Mouse (Mus musculus) MEL (cell line): ENCODE results near the gene Nup93. TPM values are rescaled to one million over a fixed set of nuclear protein-coding genes. Genes with fewer than 3 reads are reported as not detected.

ENCODE experiments used
- DNase-seq: peaks from one replicate; pipeline ENCODE4 v3.0.0; 2011; ENCODE audit warnings: low read depth, low spot score
- H3K27ac ChIP-seq: 2 replicates; pipeline ENCODE4 v1.5.1; 2012; ENCODE audit warnings: low read depth, mild to moderate bottlenecking, control low read depth, low read length, moderate library complexity; ENCODE audit not compliant: control insufficient read depth
- H3K27me3 ChIP-seq, 2 experiments: fragments of 150-350 bp in 1 of 2; sonication (generic) in 1 of 2; 2 replicates each; pipeline ENCODE4 v1.6.1; 2012; ENCODE audit warnings: low read length in 2 of 2, mild to moderate bottlenecking in 2 of 2, improper control_type of control experiment in 1 of 2, moderate library complexity in 1 of 2; ENCODE audit not compliant: insufficient read depth in 2 of 2, control insufficient read depth in 1 of 2
- H3K36me3 ChIP-seq, 2 experiments: 2 replicates each; pipeline ENCODE4 v1.6.1; 2012 to 2014; ENCODE audit warnings: low read length in 2 of 2, improper control_type of control experiment in 1 of 2, inconsistent platforms in 1 of 2, mild to moderate bottlenecking in 1 of 2; ENCODE audit not compliant: insufficient read depth in 2 of 2, control insufficient read depth in 1 of 2
- H3K4me1 ChIP-seq, 2 experiments: fragments of 150-350 bp in 1 of 2; sonication (generic) in 1 of 2; 2 replicates each; pipeline ENCODE4 v1.6.1; 2012; ENCODE audit warnings: low read length in 2 of 2, improper control_type of control experiment in 1 of 2, mild to moderate bottlenecking in 1 of 2; ENCODE audit not compliant: insufficient read depth in 2 of 2, control insufficient read depth in 1 of 2
- H3K4me3 ChIP-seq, 2 experiments: fragments of 150-350 bp in 1 of 2; sonication (generic) in 1 of 2; 2 replicates each; pipeline ENCODE4 v1.5.1; 2012; ENCODE audit warnings: low read depth in 2 of 2, low read length in 2 of 2, mild to moderate bottlenecking in 2 of 2, moderate library complexity in 2 of 2, control low read depth in 1 of 2, improper control_type of control experiment in 1 of 2; ENCODE audit not compliant: control insufficient read depth in 1 of 2, insufficient read depth in 1 of 2
- H3K79me2 ChIP-seq: 2 replicates; pipeline ENCODE4 v1.6.1; 2012; ENCODE audit warnings: mild to moderate bottlenecking, low read length, moderate library complexity; ENCODE audit not compliant: control insufficient read depth, poor library complexity, insufficient read depth
- H3K9ac ChIP-seq: 2 replicates; pipeline ENCODE4 v1.6.1; 2012; ENCODE audit warnings: low read depth, mild to moderate bottlenecking, control low read depth, low read length, moderate library complexity; ENCODE audit not compliant: control insufficient read depth, poor library complexity, severe bottlenecking
- H3K9me3 ChIP-seq: fragments of 150-350 bp; sonication (generic); replicated peaks from 2 replicates; pipeline ENCODE4 v1.6.1; 2012; ENCODE audit warnings: mild to moderate bottlenecking, low read length, improper control_type of control experiment, moderate library complexity; ENCODE audit not compliant: insufficient read depth
- BHLHE40 ChIP-seq: IDR thresholded peaks from 2 replicates; pipeline ENCODE4 v1.6.1; 2012; ENCODE audit warnings: low read depth, mild to moderate bottlenecking, inconsistent platforms, low read length, improper control_type of control experiment, borderline replicate concordance
- CHD1 ChIP-seq: IDR thresholded peaks from 2 replicates; pipeline ENCODE4 v1.6.1; 2012; ENCODE audit warnings: low read depth, mild to moderate bottlenecking, inconsistent platforms, low read length, improper control_type of control experiment
- CHD2 ChIP-seq: IDR thresholded peaks from 2 replicates; pipeline ENCODE4 v1.6.1; 2011; ENCODE audit warnings: low read length, improper control_type of control experiment
- CTCF ChIP-seq, 3 experiments: IDR thresholded peaks in 2 of 3; conservative IDR thresholded peaks in 1 of 3; 2 replicates each; pipeline ENCODE4 v1.5.1; 2011 to 2012; ENCODE audit warnings: low read length in 3 of 3, low read depth in 2 of 3, mild to moderate bottlenecking in 2 of 3, improper control_type of control experiment in 1 of 3, inconsistent platforms in 1 of 3, mixed read lengths in 1 of 3, moderate library complexity in 1 of 3; ENCODE audit not compliant: control insufficient read depth in 1 of 3, insufficient read depth in 1 of 3, poor library complexity in 1 of 3, severe bottlenecking in 1 of 3
- E2F4 ChIP-seq: IDR thresholded peaks from 2 replicates; pipeline ENCODE4 v1.6.1; 2011; ENCODE audit warnings: low read depth, low read length, improper control_type of control experiment, borderline replicate concordance
- EP300 ChIP-seq, 2 experiments: IDR thresholded peaks; 2 replicates each; pipeline ENCODE4 v1.6.1; 2011; ENCODE audit warnings: improper control_type of control experiment in 2 of 2, low read length in 2 of 2, low read depth in 1 of 2, mild to moderate bottlenecking in 1 of 2
- GATA1 ChIP-seq: IDR thresholded peaks from 2 replicates; pipeline ENCODE4 v1.6.1; 2011; ENCODE audit warnings: low read depth, low read length, improper control_type of control experiment
- KAT2A ChIP-seq: conservative IDR thresholded peaks from 2 replicates; pipeline ENCODE4 v1.6.1; 2012; ENCODE audit warnings: low read depth, low read length, improper control_type of control experiment, inconsistent platforms
- MAFK ChIP-seq: IDR thresholded peaks from 2 replicates; pipeline ENCODE4 v1.6.1; 2011; ENCODE audit warnings: low read depth, mild to moderate bottlenecking, low read length, improper control_type of control experiment, borderline replicate concordance
- MAX ChIP-seq: IDR thresholded peaks from 2 replicates; pipeline ENCODE4 v1.6.1; 2011; ENCODE audit warnings: low read length, improper control_type of control experiment
- MAZ ChIP-seq: IDR thresholded peaks from 2 replicates; pipeline ENCODE4 v1.6.1; 2012; ENCODE audit warnings: low read depth, mild to moderate bottlenecking, inconsistent platforms, low read length, improper control_type of control experiment
- MEF2A ChIP-seq: IDR thresholded peaks from 2 replicates; pipeline ENCODE4 v1.6.1; 2014; ENCODE audit warnings: low read depth, mild to moderate bottlenecking, inconsistent platforms, low read length, improper control_type of control experiment; ENCODE audit not compliant: poor library complexity, insufficient replicate concordance, severe bottlenecking; ENCODE audit errors: extremely low read depth
- NELFE ChIP-seq: IDR thresholded peaks from 2 replicates; pipeline ENCODE4 v1.6.1; 2011; ENCODE audit warnings: low read depth, low read length, improper control_type of control experiment
- POLR2A ChIP-seq, 2 experiments: IDR thresholded peaks; 2 replicates each; pipeline ENCODE4 v1.6.1; 2011 to 2012; ENCODE audit warnings: low read length in 2 of 2, mild to moderate bottlenecking in 2 of 2, control low read depth in 1 of 2, improper control_type of control experiment in 1 of 2, low read depth in 1 of 2, moderate library complexity in 1 of 2; ENCODE audit not compliant: control insufficient read depth in 1 of 2, insufficient read depth in 1 of 2, poor library complexity in 1 of 2
- POLR2AphosphoS2 ChIP-seq: IDR thresholded peaks from 2 replicates; pipeline ENCODE4 v1.6.1; 2011; ENCODE audit warnings: low read length, improper control_type of control experiment
- RAD21 ChIP-seq: IDR thresholded peaks from 2 replicates; pipeline ENCODE4 v1.6.1; 2011; ENCODE audit warnings: mild to moderate bottlenecking, low read depth, low read length, improper control_type of control experiment
- RCOR1 ChIP-seq: IDR thresholded peaks from 2 replicates; pipeline ENCODE4 v1.6.1; 2012; ENCODE audit warnings: low read depth, mild to moderate bottlenecking, inconsistent platforms, low read length, improper control_type of control experiment
- TAL1 ChIP-seq: IDR thresholded peaks from 2 replicates; pipeline ENCODE4 v1.6.1; 2012; ENCODE audit warnings: mild to moderate bottlenecking, inconsistent platforms, low read length, moderate library complexity, mixed read lengths
- TCF12 ChIP-seq: IDR thresholded peaks from 2 replicates; pipeline ENCODE4 v1.6.1; 2014; ENCODE audit warnings: low read depth, mild to moderate bottlenecking, inconsistent platforms, low read length, improper control_type of control experiment, moderate library complexity
- USF1 ChIP-seq: IDR thresholded peaks from 2 replicates; pipeline ENCODE4 v1.6.1; 2014; ENCODE audit warnings: low read depth, mild to moderate bottlenecking, inconsistent platforms, low read length, improper control_type of control experiment, moderate library complexity
- ZC3H11A ChIP-seq: IDR thresholded peaks from 2 replicates; pipeline ENCODE4 v1.6.1; 2012; ENCODE audit warnings: low read depth, mild to moderate bottlenecking, inconsistent platforms, low read length, improper control_type of control experiment
- ZKSCAN1 ChIP-seq: IDR thresholded peaks from 2 replicates; pipeline ENCODE4 v1.6.1; 2012; ENCODE audit warnings: low read depth, mild to moderate bottlenecking, inconsistent platforms, low read length, improper control_type of control experiment, moderate library complexity
- ZMIZ1 ChIP-seq: IDR thresholded peaks from 2 replicates; pipeline ENCODE4 v1.6.1; 2012; ENCODE audit warnings: low read depth, mild to moderate bottlenecking, inconsistent platforms, low read length, improper control_type of control experiment, moderate library complexity
- ZNF384 ChIP-seq: IDR thresholded peaks from 2 replicates; pipeline ENCODE4 v1.6.1; 2012; ENCODE audit warnings: low read depth, mild to moderate bottlenecking, inconsistent platforms, low read length, improper control_type of control experiment
- polyA plus RNA-seq, 2 experiments: library from polyadenylated mRNA; stranded (reverse) in 1 of 2; unstranded in 1 of 2; fragments of >175 nt in 1 of 2; fragments of >200 nt in 1 of 2; gene quantifications; 2 replicates each; pipeline versions ENCODE4 v1.2.1 to v1.2.4; 2012; ENCODE audit warnings: low replicate concordance in 2 of 2, low read depth in 1 of 2; ENCODE audit not compliant: insufficient read length in 2 of 2, insufficient read depth in 1 of 2, missing spikeins in 1 of 2
- total RNA-seq: library from RNA; depleted of rRNA; stranded (reverse); fragments of 300-350 nt; gene quantifications from 2 replicates; pipeline ENCODE4 v1.2.3, GENCODE M21; 2012

The Nup93 gene
- total and polyA plus RNA-seq, 3 experiments, result 71.6 to 292 (median 110) TPM

- no peak overlapping the region for H3K9ac ChIP-seq
These were observed 139.7 kb downstream of the Nup93 start for GRCm38 (mm10) chr8:94354069-94354531.

GRCm38 (mm10) chr8:94354571-94354970 is 140.2 kb downstream of the Nup93 start:
- no peak for DNase-seq
- no peaks in the 10 kb centered on the region for H3K36me3 ChIP-seq
- H3K27ac ChIP-seq, result no peak overlapping the region
- H3K9ac ChIP-seq, result no peak overlapping the region
- TF ChIP-seq EP300 (IDR thresholded peaks at IDR 0.05; ENCODE audit: low read depth in 1 of 2, low read length in 2 of 2), result no peak
- no peak for TF ChIP-seq CHD2
- no peak for TF ChIP-seq CTCF (IDR thresholded peaks at IDR 0.05 in 2 of 3, conservative IDR thresholded peaks at IDR 0.05 in 1 of 3; ENCODE audit: control insufficient read depth in 1 of 3, insufficient read depth in 1 of 3, low read depth in 2 of 3, low read length in 3 of 3, poor library complexity in 1 of 3, severe bottlenecking in 1 of 3)
- no peak for TF ChIP-seq TAL1
- no peak for TF ChIP-seq ZNF384
- TF ChIP-seq ZC3H11A, result no peak
- TF ChIP-seq POLR2A (IDR thresholded peaks at IDR 0.05; ENCODE audit: control insufficient read depth in 1 of 2, insufficient read depth in 1 of 2, low read depth in 1 of 2, low read length in 2 of 2, poor library complexity in 1 of 2), result no peak
- TF ChIP-seq TCF12, result no peak
- no peak for TF ChIP-seq MEF2A
- H3K4me1 ChIP-seq, result no peaks in the 10 kb centered on the region
- no peaks in the 10 kb centered on the region for H3K79me2 ChIP-seq
- no peaks in the 10 kb centered on the region for H3K9me3 ChIP-seq
- H3K4me3 ChIP-seq, result no peak overlapping the region
- H3K27me3 ChIP-seq, result peaks cover 26 to 31% of the 10 kb centered on the region in 2 experiments

More at GRCm38 (mm10) chr8:94354069-94354531, 139.7 kb downstream of the Nup93 start:
- H3K27ac ChIP-seq, result no peak overlapping the region
- TF ChIP-seq RAD21 (no peak), GATA1 (no peak), CHD1 (no peak), CTCF (IDR thresholded peaks at IDR 0.05 in 2 of 3, conservative IDR thresholded peaks at IDR 0.05 in 1 of 3; ENCODE audit: control insufficient read depth in 1 of 3, insufficient read depth in 1 of 3, low read depth in 2 of 3, low read length in 3 of 3, poor library complexity in 1 of 3, severe bottlenecking in 1 of 3) (no peak), MAX (no peak), MEF2A (no peak), BHLHE40 (no peak)
- H3K79me2 ChIP-seq, result no peaks in the 10 kb centered on the region
- no peaks in the 10 kb centered on the region for H3K36me3 ChIP-seq
- H3K4me3 ChIP-seq, result no peak overlapping the region
- no peaks in the 10 kb centered on the region for H3K4me1 ChIP-seq
- no peak for DNase-seq
- H3K27me3 ChIP-seq, result peaks cover 22 to 31% of the 10 kb centered on the region in 2 experiments
- no peaks in the 10 kb centered on the region for H3K9me3 ChIP-seq

GRCm38 (mm10) chr8:94357220-94357619 is 142.9 kb downstream of the Nup93 start:
- TF ChIP-seq MAX (no peak), ZNF384 (no peak), USF1 (no peak), KAT2A (no peak), POLR2AphosphoS2 (no peak), GATA1 (no peak), BHLHE40 (no peak), MAFK (no peak), RCOR1 (no peak), ZKSCAN1 (no peak), ZMIZ1 (no peak), NELFE (no peak), MEF2A (no peak), E2F4 (no peak), CHD2 (no peak), MAZ (no peak)
- TF ChIP-seq, all 39 proteins: peak for 0
- no peak for DNase-seq
- no peak overlapping the region for H3K27ac ChIP-seq
- H3K79me2 ChIP-seq, result no peaks in the 10 kb centered on the region
- H3K4me3 ChIP-seq, result no peak overlapping the region
- H3K9me3 ChIP-seq, result no peaks in the 10 kb centered on the region
- no peak overlapping the region for H3K9ac ChIP-seq
- no peaks in the 10 kb centered on the region for H3K4me1 ChIP-seq
- H3K36me3 ChIP-seq, result no peaks in the 10 kb centered on the region
- peaks cover 33% of the 10 kb centered on the region in 2 experiments for H3K27me3 ChIP-seq
